Mouse (Mus musculus) yolk sac, embryonic 10.5 days (tissue): ENCODE results near the gene Unc79.

Experiments used
- DNase-seq: peaks from one replicate; pipeline ENCODE4 v3.0.0-alpha.2; 2017; ENCODE audit warnings: low spot score

Gene Unc79

DNA sequence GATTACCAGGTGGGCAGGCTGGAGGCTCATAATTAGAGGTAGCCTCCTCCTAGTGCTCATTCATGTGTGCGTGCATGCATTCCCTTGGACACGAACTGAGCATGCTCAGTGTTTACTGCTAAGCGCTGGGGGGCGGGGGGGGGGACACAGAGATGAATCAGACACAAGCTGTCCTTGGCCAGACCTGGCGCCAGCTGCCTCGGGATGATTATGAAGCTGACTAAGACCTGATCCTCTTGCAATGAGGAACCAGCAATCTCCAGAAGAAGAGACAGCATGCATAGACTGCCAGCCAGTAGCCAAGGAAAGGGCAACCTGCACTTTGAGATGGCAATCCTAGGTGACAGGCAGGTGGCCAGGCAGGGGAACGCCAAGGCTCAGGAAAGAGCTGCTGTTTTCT lies 256.9 kb downstream of the Unc79 start:
- no peak for DNase-seq

DNA sequence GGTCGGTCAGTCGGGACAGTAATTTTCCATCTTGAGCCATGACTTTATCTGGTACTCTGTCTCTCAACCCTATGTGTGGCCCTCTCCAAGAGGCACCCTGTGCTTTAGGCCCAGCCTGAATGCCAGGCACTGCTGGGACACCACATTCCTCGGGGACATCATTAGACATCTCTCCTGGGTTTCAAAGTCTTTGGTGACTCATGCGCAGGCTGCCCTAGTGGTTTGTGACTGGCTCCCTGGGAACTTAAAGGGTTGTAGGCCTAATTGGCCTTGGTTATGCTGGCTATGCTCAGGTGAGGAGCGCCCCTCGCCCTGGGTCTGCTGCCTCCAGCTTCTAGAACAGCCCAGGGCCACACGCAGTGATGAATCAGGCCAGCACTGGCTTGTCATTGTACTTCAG lies 260.9 kb downstream of the Unc79 start:
- DNase-seq: no peak

DNA sequence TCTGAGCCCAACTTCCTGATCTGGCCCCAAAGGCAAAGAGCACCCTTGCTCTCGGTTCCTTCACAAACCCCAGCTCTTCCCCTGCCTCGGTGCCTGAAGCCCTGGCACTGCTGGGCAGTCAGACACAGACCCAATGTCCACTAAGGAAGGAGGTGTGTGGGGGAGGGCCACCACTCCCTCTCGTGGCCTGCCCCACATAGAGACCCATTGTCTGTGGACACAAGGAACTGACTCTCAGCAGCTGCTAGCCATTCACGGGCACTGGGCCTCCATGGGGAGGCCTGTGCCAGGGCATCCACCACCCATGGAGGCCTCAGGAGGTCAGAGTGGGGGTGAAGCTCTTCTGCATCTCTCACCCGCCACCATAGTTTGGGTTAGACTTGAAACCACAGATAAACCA lies 262.4 kb downstream of the Unc79 start:
- DNase-seq: no peak

DNA sequence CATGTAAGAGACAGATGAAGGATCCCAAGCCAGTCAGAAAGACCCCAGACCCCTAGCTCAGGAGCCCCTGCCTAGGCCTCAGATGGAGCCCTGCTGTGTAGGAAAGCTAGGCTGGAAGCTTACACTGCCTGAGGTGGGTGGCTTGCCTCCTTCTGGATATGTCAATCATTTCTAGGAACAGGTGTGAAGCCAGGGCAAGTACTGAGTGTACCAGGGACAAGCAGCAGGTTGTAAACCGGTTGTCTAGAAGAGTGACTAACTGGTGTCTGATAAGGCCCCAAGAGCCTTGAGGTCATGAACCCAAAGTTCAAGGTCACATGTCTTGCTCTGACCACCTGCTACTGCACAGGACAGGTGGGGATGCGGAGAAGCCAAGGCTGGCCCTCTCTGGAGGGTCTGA lies 264.9 kb downstream of the Unc79 start:
- DNase-seq: no peak

DNA sequence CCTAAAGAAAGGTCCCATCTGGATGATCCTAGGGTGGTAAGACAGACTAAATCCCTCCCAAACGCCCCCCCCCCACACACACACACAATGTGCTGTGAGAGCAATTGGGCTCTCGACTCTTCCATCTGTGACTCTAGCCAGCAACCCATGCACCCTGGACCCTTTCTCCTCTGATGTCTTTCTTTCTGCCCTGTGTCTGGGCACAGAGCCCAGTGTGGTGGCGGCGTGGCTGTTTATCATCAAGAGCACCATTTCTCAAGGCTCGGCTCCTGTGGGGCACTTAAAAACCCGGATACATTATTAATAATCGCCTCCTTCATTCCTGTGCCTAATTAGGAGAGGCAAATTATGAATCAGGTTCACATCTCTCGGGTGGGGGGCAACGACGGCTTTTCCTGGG lies 265.6 kb downstream of the Unc79 start:
- DNase-seq: no peak

DNA sequence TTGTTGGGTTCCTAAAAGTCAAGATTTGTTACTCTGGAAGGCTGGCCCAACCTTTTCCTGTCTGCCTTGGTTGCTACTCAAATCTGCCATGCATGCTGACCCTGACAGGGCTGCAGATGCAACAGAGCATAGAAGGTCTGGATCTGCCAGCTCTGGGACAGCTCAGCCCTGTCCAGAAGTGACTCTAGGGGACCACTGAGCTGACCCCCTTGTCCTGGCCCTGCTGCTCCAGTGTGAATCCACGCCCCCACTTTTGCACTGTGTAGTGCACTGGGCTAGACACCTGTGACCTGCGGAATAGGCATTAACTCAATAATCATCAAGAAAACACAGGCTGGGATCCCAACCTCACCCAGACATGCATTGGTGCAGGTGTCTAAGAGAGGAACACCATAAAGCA lies 266.1 kb downstream of the Unc79 start:
- DNase-seq: no peak

DNA sequence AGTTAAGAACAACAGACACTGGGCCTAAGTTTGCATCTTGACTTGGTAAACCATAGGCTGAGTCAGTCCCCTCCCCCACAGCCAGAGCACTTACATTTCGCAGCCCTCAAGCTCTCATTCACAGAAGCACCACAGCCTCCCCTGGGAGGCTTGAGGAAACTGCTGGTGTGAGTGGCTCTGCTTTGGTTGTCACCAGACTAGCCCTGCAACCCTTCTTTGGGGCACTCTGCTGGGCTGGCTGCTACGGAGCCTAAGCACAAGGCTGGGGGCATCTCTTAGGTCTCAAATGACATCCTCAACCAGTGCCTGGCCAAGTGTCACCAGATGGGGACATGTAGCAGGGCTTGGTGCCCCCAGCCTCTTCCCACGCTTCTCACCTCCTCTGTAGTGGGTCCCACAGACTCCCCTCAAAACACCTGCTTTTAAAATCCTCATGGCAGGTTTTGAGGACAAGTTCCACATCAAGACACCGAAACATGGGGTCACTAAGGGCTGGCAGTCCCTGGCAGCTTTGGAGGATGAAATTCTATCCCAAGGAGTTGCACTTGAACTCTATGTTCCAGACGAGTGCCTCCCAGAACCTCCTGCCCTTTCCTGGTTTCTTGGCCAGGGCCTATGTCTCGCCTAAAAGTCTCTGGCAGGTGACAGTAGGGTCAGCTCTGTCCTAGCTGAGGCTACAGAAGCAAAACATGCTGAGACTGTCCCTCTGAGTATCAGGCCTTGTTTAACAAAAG lies 267.4 kb downstream of the Unc79 start:
- DNase-seq: no peak

DNA sequence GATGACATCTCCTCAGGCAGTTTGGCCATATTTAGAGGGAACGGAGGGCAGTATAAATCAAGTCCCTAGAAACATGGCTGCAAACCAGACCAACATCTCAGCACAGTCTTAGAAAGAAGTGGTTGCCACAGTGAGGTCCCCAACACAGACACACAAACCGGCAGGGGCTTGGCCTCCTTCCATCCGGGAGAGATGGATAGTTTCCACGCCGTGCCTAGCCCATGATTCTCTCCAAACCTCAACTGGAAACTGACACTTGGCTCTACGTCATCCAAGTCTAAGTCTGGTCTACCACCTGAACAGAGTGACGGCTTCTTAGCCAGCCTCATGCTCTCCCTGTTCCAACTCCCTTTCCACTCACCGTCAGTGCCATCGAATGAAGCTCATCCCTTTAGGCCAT lies 275.0 kb downstream of the Unc79 start:
- DNase-seq: no peak

DNA sequence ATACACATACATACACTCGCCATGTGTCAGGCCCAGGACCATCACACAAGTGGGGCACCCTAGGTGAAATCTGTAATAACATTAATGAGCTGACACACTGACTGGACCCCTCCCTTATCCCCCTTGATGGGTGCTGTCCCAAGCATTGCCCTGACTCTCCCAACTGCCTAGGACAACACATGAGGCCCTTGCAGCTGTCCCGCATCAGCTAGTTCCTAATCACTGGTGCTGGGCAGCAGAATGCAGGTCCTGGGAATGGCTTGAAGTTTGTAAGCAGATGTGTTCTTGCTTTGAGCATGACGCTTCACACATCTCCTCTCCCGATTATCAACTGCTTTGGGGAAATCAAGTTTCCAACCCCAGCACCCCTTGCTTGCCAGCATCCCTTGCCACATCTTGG lies 277.5 kb downstream of the Unc79 start:
- DNase-seq: no peak

DNA sequence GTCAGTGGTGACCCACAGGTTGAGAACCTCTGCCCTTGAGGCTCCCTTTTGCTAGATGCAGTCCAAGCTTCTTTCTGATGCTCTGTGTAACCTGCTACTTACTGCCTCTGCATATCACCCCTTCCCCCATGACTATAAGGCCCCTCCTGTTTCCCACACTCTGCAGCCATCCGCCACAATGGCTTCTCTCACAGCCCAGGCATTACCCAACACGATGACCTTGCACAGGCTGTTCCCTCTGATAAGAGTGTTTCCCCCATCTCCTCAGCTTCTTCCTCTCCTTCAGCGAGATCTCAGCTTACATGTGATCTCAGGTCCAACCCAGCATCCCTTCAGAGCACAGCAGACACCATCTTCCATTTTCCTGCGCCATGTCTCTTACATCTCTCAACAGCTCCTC lies 280.4 kb downstream of the Unc79 start:
- no peak for DNase-seq
